Mouse (Mus musculus): ENCODE results near the gene Tmem50b.

Tmem50b gene

DNA sequence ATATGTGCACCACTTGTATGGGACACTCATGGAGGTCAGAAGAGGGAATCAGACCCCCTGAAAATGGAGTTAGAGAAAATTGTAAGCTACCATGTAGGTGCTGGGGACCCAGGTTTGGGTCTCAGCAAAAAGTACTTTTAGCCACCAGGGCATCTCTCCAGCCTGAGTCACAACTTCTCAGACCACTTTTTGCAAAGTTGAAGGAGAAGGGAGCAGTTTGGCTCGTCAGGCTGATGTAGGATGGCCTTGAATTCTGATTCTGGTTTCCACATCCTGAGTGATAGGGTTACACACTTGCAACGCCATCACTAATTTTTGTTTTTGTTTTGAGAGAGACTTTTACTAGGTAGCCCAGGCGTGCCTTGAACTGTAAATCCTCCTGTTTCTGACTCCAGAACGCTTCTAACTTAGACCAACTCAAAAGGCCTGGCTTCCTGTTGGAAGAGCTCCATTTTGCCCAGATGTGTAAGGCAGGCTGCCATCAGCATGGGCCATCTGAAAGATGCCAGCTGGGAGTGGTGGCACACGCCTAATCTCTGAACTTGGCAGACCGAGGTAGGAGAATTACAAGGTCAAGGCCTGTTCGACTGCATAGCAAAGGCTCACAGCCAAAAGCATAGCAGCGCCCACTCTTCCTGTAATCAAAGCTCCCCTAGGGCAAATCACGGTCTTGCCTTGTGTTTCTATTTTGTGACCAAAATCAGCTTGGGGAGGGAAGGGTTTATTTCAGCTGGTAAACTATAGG, 12.1 kb upstream of the Tmem50b start:
- in situ Hi-C loops (cut with MboI): no loop called here

DNA sequence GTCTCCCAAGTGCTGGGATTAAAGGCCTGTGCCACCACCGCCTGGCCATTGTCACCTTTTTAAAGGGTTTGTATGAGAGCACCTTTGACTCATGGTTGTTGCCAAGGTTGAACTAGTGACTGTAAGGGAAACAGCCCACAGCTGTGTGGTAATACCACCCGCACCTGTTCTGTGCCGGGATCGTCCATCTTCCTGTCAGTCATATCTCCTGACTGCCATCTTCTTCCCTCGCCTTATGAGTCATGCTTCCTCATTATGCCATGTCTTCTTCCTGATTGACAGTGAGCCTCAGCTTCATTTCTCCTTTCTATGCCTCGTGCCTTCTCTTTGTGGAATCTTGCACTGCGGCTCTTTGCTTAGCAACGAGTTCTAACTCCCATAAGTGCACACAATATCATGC, 9.4 kb upstream of the Tmem50b start:
- in situ Hi-C loops (cut with MboI): no loop called here

DNA sequence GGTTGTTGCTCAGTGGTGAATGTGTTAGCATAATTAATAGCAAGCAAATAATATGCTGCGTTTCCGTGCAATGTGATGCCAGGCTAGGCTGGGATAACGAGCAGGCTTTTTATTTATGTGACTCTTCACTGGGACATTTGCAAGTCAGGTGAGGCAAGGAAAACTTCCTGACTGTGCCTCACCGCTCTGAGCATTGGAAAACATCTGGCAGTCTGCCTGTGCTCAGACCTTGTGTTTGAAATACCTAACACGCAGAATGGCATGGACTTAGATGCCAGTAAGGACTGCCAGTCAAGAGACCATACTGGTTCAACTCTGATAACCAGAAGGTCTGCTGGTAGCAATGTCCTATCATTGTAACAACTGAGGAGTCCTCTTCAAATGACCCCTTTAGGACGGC, 7.6 kb upstream of the Tmem50b start:
- in situ Hi-C loops (cut with MboI): no loop called here

DNA sequence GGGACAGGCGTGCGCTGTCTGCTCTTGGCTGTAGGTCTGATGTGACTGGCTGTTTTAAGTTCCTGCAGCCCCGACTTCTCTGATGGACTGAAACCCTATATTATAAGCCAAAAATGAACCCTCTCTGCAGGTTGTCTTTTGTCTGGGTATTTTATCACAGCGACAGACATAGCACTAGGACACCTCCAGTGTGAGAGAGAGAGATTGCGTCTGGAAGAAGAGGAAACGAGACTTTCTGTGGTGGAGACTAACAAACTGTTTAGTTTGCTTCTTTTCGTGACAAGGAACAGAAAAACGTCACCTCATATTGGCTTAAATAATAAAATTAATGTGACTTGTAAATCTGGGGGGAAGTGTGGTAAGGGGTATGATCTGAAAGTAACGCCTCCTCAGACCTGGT, 4.1 kb upstream of the Tmem50b start:
- in situ Hi-C loops (cut with MboI): no loop called here

DNA sequence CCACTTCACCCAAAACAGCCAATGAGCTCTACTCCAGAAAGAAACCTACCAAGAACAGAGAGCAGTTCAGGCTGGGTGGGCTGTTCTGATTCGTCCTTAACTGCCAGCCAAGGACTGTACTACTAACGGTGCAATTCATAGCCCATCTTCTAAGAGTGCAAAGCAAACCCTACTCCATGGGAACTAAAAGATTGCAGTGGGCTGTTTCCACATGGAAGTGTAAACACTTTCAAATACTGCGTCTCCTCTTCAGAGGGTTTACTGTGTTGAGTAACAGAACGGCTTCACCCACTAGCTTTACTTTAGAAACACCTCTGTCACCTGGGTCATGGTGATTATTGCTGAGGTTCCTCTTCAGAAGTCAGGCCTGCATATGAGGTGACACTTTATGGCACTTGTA, 3.5 kb upstream of the Tmem50b start:
- in situ Hi-C loops (cut with MboI): no loop called here

DNA sequence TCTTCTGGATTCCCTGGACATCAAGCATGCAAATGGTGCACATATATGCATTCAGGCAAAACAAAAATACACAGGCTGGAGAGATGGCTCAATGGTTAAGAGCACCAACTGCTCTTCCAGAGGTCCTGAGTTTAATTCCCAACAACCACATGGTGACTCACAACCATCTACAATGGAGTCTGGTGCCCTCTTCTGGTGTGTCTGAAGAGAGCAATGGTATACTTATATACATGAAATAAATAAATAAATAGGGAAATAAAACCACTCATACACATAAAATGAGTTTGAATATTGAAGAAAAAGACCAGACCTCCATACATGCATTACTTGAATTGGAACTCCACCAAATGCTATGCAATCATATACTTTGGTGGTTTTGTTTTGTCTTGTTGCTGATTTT, 1.6 kb upstream of the Tmem50b start:
- in situ Hi-C loops (cut with MboI): no loop called here

DNA sequence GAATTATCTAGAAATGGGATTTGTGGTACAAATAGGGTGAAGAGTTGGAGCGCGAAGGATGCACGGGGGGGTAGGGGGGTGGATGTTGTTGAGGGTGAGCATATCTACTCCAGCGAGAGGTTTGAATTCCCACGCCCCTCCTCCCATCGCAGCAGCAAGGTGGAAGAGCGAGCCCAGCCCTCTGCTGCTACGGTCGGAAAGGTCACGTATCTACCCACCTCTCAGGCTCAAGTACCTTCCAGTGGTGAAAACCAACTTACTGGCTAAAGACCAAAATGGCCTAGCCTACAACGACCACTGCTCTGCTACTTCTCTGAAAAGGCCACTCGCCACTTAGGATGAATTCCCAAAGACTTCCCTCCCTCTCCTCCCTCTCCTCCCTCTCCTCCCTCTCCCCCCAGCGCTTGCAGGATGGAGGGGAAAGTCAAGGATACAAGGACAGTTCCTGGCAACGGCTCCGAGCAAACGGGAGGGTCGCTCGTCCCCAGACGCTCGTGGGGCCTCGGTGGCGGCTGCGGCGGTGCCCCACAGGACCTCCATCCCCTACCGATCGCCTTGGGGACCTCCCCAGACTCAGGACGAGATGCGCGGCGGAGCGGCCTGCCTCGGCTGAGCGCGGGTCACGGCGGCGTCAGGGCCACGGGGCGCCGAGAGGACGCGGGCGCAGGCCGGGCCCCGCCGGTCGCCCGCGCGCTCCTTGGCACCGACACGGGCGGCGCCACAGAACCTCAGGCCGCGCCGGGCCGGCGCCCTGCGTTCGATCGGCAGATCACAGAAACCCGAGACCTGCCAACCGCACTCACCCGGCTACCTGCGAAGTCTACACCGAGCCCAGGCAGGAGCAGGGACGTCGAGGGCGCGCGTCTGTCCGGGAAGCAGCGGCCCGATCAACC, 575 bp downstream of the Tmem50b start:
- in situ Hi-C loops (cut with MboI): no loop called here

DNA sequence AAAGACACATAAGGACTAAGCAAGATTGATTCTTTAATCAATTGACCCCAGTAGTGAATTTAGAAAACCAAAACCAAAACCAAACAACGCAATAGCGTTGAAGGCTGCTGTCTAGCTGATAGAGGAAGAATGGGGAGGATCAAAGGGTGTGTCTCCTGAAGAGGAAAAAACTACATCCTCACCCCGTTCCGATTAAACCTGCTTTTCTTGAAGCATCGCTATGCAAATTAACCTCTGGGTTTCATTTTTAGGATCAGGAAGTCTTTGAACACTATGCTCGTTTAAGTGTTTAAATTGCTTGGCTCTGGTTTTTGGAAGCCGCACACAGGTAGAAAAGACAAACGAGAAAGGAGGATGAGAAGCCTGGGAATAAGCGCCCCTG, 1.2 kb downstream of the Tmem50b start:
- in situ Hi-C loops (cut with MboI): no loop called here

DNA sequence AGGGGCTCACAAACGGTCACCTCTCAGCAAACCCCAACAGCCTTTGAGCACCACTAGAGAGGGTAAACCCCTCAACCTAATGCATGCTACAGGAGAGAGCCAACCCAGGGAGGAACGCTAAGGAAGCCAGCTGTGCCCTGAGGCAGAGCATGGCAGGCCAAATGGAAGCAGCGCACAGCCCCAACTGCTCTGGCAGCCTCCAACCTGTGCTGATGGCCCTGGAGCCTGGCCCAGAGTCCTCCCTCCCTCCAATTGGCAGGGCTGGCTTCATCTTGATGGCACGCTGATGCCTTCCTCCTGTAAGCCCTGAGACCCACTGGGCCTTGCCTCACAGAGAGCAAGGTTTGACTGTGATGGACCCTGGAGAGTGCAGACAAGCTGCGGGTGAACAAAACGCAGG, 2.5 kb downstream of the Tmem50b start:
- in situ Hi-C loops (cut with MboI): no loop called here

DNA sequence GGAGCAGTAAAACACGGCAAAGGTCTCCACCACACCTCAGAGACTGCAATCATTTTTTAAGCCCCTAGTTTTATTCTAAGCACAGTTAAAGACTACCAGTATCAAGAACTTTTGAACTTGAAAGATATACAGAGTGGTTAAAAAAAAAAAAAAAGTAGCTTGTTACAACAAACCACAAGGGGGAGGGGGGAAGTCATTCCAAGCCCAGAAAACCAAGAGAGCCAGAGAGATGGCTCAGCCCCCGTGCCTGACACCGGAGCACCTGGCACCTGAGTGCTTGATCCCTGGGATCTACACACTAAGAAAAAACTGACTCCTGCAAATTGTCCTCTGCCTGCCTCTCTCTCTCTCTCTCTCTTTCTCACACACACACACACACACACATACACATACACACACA, 4.3 kb downstream of the Tmem50b start:
- in situ Hi-C loops (cut with MboI): no loop called here

DNA sequence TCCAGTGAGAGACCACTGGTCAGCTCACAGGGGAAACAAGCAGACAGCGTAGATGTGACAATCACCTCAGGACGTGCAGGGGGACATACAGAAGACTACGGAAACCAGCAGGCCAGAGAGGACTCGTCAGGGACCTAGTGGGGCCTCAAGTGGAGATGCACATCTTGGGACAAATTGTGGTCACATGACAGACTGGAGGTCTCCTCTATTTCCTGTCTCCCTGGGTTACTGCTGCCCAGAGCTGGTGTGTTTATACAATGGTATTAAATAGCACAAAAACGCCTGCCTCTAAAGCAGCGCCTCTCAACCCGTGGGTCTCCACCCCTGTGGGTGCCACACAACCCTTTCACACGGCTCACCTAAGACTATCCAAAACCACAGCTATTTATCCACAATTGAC, 5.4 kb downstream of the Tmem50b start:
- in situ Hi-C loops (cut with MboI): no loop called here

DNA sequence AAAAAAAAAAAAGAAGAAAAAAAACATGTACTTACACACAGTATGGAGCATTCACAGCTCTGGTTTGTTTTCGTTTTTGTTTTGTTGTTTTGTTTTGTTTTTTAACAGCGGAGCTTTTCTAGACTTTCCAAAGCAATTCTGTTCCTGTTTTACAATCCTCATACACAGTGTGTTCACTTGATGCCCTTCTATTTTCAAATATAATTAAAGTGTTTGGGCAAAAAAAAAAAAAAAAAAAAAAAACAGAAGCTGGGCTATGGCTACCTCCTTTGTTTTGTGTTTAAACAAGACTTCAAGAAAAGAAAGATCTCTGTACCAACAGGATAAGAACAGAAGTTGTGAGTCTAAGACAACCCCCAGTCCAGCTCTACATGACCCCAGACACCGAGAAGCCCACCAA, 8.9 kb downstream of the Tmem50b start:
- in situ Hi-C loops (cut with MboI): no loop called here

DNA sequence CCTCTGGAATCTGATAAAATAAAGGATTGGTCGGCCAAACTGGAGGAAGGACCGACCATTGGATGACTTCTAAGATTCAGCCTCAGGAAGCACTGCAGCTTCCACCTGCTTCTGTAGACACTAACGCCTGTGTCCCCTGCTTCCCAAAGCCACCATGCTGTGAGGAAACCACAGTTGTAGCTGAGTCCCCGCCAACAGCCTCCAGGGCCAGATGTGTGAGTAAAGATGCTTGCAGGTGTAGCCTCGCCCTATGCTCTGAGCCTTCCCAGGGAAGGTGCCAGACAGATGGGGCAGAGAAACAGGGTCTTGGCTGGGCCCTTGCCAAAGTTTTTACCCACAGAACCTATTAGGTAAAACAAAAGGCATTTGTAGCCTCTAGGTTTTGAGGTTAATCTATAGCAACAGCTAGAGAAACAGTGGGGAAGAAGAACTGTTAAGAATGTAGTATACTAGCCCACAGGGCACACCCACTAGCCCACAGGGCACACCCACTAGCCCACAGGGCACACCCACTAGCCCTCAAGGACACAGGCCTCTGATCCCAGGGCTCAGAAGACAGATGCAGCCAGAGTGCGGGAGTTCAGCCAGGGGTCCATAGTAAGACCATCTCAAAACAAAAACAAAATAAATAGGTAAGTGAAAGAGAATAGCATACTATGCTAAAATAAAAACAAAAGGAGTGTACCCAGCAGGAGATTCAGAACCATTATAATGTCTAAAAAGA, 9.7 kb downstream of the Tmem50b start:
- in situ Hi-C loops (cut with MboI): no loop called here

DNA sequence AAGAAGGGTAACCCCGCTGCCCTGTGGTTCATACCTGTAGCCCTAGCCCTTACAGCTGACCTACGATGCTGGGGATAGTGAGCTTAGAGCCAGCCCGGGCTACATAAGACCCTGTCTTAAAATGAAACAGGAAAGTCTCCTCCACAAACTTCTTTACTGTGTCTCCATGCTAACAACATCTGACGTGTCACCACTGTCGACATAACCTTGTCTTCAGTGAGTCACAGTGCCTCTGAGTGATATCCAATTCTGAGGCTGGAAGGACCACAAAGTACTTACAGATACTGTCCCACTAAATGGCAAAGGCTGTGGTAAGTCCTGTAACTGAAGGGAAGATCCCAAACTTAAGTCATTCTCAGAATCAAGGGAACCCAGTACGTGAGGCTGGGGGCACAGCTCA, 11.4 kb downstream of the Tmem50b start:
- in situ Hi-C loops (cut with MboI): no loop called here

DNA sequence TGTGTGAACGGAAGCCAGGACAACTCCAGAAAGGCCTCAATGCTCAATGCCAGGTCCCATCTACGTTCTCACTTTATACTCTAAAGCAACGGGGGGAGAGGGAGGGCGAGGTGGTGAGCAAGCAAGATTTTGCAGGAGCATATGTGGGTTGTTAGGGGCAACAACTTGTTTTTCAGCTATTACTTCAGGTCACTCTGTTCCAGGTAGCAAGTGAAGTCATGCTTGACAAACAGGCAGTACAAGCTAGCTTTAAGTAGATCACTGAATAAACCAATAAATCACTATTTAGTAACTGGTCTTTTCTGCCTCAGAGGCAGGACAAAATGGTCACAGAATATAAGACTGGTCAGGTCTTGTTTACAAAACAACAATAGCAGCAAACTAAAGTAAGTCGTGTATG, 12.0 kb downstream of the Tmem50b start:
- in situ Hi-C loops (cut with MboI): no loop called here

DNA sequence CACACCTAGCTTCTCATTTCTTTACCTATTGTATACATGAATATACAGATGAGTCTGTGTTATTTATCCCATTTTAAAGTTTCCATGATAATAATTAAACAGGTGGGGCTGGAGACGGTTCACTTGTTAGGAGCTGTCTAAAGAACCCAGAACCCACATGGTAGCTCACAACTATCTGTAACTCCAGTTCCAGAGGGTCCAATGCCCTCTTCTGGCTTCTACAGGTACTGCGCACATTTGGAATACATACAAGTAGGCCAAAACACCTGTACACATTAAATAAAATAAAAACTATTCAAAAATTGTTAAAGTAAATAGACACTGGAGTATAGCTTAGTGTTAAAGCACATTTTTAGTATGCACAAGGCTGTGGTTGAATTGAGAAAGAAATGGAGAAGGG, 15.3 kb downstream of the Tmem50b start:
- in situ Hi-C loops (cut with MboI): no loop called here

DNA sequence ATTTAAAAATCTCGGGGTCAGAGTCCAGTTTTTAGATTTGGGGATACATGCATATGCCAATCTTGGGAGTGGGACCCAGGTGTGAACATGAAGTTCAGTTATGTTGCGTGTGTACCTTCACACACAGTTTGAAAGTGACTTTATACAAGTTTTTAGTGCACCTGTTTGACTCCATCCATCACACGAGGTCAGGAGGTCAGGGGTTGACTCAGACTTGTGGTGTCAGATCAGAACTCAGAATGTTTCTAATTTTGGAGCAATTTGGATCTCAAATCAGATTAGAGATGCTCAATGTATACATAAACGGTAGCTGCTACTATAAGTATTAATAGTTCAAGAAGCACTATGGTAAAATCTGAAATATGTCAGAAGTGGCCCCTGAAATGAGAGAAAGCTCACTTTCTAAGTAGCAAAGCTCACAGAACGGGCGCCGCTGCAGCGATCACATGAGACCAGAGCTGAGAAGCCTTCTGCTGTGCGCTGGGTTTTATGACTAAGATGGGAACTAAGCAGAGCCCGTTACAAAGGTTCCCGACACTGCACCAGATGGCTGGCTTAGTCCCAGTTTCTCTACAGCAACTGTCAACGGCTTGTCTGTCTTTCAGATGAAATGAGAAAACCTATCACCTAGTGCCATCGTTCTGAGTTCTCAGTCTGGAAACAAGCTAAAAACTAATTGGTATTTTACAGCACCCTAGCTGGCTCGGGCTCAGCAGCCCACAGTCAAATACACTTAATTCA, 18.4 kb downstream of the Tmem50b start:
- in situ Hi-C loops (cut with MboI): no loop called here

DNA sequence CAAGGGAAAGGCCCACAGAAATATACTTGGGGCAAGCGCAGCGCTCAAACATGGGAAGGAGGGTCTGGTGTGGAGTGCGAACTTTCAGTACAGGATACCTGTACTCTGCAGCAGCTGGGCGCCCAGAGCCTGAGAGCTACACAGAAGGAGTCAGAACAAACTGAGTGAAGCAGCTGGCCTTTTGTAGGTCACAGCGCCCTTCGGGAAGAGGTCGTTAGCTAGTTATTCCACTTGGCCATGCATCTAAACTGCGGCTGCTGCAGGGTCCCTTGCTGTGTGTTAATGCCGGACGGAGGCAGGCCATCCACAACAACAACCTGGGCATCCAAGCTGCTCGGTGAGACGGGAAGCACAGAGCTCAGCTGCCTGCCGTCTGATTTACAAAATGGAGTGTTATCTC, 22.4 kb downstream of the Tmem50b start:
- in situ Hi-C loops (cut with MboI): no loop called here

DNA sequence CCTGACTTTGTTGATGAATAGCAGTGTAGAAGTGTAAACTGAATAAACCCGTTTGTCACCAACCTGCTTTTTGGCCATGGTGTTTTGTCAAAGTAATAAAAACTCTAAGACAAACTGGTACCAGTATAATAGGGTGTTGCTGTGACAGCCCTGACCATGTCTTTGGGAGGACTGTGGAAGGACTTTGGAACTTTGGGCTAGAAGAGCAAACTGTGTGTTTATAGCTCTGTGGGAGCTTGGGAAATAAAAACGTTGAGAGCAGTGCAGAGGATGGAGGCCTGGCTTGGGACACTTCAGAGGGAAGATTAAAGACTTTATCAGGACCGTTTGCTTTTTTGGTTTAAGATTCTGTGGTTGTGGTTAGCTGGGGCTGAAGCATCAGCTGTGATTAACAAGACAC, 26.5 kb downstream of the Tmem50b start:
- in situ Hi-C loops (cut with MboI): no loop called here

DNA sequence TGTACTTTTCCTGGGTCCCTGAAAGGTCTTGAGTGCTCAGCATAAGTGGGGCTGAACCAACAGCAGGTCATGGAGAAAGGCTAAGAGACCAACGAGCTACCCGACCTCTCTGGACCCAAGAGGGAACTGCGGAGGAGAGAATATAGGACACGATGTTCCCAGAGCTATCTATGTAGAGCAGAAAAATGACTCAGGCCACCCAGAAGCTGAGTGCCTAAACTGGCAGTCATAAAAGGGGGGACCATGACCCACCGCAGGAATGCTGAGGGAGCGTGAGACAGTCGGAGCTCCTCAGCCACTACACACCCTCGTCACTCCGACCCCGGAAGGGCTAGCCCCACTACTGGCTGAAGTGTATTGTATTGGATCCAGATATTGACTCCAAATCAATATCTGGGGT, 28.6 kb downstream of the Tmem50b start:
- in situ Hi-C loops (cut with MboI): no loop called here

DNA sequence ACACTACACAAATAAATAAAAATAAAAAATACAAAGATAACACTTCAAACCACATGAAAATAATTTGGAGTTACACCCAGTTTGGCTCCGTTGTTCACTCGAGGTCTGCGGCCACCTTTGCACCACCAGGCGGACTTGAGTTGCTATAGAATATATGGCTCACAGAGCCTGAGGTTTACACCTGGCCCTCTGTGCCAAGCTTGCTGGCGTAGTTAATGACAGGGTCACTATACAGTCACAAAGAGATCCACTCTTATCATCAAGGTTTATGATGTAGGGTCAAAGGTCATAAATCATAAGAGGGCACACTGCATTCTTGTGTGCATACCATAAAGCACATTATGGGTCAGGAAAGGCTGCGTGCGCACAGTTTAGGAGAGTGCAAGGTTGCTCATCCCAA, 31.6 kb downstream of the Tmem50b start:
- in situ Hi-C loops (cut with MboI): no loop called here

DNA sequence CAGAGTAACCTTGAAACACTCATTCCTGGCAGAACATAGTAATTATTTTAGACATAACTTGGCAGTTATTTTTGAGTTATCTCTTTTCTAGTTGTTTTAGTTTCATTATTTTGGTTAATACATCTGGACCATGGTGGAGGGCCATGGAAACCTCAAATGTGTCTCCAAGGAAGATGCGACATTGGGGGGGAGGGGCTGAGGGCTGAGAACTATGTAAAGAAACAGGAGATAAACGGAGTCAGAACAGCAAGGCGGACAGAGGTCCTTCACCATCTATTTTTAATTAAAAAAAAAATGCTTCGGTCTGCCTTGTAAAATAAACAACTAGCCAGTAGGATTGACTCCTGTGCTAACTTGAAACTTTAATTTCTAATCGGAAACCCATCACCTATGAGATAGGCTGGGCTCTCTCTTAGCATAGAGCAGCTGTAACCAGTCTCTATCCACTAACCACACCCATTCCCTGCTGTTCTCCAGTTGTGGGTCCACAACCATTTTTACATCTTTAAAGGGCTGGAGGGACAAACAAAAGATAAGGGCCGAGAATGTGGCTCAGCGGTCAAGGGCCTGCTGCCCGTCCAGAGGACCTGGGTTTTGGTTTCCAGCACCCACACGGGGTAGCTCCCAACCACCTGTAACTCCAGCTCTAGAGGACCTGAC, 32.2 kb downstream of the Tmem50b start:
- in situ Hi-C loops (cut with MboI): no loop called here
